Mouse (Mus musculus): ENCODE results near the gene Micu2.

- TF ChIP-seq POLR2A (IDR thresholded peaks at IDR 0.05; ENCODE audit: insufficient read depth, low read length) (no peak), CTCF (IDR thresholded peaks at IDR 0.05; ENCODE audit: low read depth, low read length) (no peak), EP300 (IDR thresholded peaks at IDR 0.05; ENCODE audit: insufficient read depth, low read depth, low read length) (no peak)
Observed at GRCm38 (mm10) chr14:57883341-57883740, 115.7 kb downstream of the Micu2 start.
